Mouse (Mus musculus) myocyte (in vitro differentiated cells): Measurements from ENCODE around the gene Sun2.
A peak's percentile ranks its signal among the peaks of the same experiment; 100 is the strongest.

ENCODE experiments used
- MAX ChIP-seq: IDR thresholded peaks from one replicate; pipeline ENCODE4 v1.6.1; 2011; ENCODE audit warnings: low read depth, mild to moderate bottlenecking, control low read depth
- MYOD1 ChIP-seq, 3 experiments: IDR thresholded peaks; one replicate each; pipeline ENCODE4 v1.6.1; 2011; ENCODE audit warnings: control low read depth in 2 of 3, low read depth in 2 of 3, mild to moderate bottlenecking in 2 of 3, moderate library complexity in 1 of 3; ENCODE audit not compliant: insufficient read length in 2 of 3, control insufficient read depth in 1 of 3
- POLR2A ChIP-seq: IDR thresholded peaks from one replicate; pipeline ENCODE4 v1.6.1; 2011; ENCODE audit warnings: low read depth, mild to moderate bottlenecking, control low read depth, moderate library complexity; ENCODE audit not compliant: insufficient read length
- POLR2AphosphoS2 ChIP-seq: IDR thresholded peaks from one replicate; pipeline ENCODE4 v1.6.1; 2011; ENCODE audit warnings: low read depth, control low read depth; ENCODE audit not compliant: insufficient read length
- SRF ChIP-seq: IDR thresholded peaks from one replicate; pipeline ENCODE4 v1.6.1; 2011; ENCODE audit warnings: low read depth; ENCODE audit not compliant: control insufficient read depth, insufficient read length
- TCF12 ChIP-seq: IDR thresholded peaks from one replicate; pipeline ENCODE4 v1.6.1; 2011; ENCODE audit warnings: mild to moderate bottlenecking, control low read depth; ENCODE audit not compliant: poor library complexity, insufficient read depth, severe bottlenecking
- TCF3 ChIP-seq: IDR thresholded peaks from one replicate; pipeline ENCODE4 v1.6.1; 2011; ENCODE audit warnings: low read depth, control low read depth; ENCODE audit not compliant: insufficient read length

GRCm38 (mm10) chr15:79727840-79728239 is 14.5 kb downstream of the Sun2 start:
- TF ChIP-seq MYOD1 (IDR thresholded peaks at IDR 0.05; ENCODE audit: control insufficient read depth in 1 of 3, insufficient read length in 2 of 3, low read depth in 2 of 3) (no peak), POLR2A (peak; percentile 15), MAX (no peak), POLR2AphosphoS2 (no peak), SRF (no peak), TCF12 (no peak), TCF3 (no peak)
